Mouse (Mus musculus) testis, adult 2 months (tissue): ENCODE measurements around the gene Prpf38b.

ENCODE experiments used
- CTCF ChIP-seq: fragments of 200-500 bp; IDR thresholded peaks from 2 replicates; pipeline ENCODE4 v1.5.1; 2012; ENCODE audit warnings: low read depth, mild to moderate bottlenecking, inconsistent platforms, low read length, moderate library complexity; ENCODE audit not compliant: control insufficient read depth, insufficient read depth, insufficient replicate concordance
- POLR2A ChIP-seq: fragments of 200-500 bp; IDR thresholded peaks from 2 replicates; pipeline ENCODE4 v1.6.1; 2012; ENCODE audit warnings: low read depth, mild to moderate bottlenecking, inconsistent platforms, low read length, moderate library complexity; ENCODE audit not compliant: control insufficient read depth

DNA sequence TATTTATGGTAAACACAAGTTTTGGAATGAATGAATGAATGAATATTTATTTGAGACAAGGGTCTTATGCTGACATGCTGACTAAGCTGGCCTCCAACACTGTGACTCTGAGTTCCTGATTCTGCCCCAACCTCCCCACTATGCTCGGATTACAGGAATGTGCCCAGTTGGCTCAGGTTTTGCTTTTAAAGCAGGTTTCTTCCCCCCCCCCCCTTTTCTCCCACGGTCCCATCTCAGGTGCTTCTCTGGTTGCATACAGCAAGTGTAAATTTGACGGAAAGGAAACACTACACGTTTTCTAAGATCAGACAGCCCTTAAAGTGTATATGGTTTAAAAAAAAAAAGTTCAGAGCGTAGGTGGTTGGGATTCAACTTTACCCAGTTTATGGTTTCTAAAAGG is 28.0 kb upstream of the Prpf38b start, which contains the start of gene Henmt1:
- TF ChIP-seq CTCF (no peak), POLR2A (no peak)
